Mouse (Mus musculus): Measurements from ENCODE around the gene Kctd10. TPM values are rescaled to one million over a fixed set of nuclear protein-coding genes. Genes with fewer than 3 reads are reported as not detected.
A peak's percentile ranks its signal among the peaks of the same experiment; 100 is the strongest.

Kctd10 gene
- polyA plus RNA-seq, 1 experiment from 2014 or later, result 81.3 TPM

DNA sequence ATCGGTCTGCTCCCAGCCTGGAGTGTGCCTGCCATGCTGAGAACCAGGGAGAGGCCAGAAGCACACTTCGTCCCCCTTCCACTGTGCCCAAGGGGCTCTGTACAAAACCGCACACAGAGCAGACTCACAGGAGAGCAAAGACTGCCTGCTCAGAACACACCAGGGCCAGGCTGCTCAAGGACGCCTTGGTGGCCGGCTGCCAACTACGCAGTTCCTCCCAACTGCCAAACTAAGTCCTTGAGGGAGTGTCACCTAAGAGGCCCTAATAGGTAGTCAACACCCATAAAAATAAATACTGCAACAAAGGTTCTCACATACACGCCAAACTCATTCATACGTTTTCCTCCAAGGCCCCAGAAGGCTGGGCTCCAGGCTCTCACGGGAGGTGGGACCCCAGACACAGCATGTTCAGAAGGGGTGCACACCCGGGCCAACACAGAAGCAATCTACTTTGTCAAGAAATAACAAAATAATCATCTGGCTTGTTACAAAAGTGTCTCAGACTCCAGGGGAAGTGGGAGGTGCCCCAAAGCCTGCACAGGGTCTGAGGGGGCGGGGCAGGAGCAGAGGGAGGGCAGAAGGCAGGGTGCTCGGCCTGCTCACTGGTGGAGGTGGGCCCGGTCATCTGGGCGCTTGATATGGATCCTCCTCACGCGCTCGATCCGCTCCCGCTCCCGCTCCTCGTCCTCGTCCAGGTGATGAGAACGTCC lies 15.1 kb downstream of the Kctd10 start:
- Histone ChIP-seq H3K36me3 (ENCODE audit: poor library complexity, severe bottlenecking) (peaks cover 98% of the 10 kb centered on the region), H3K27ac (no peak overlapping the region), H3K4me1 (no peaks in the 10 kb centered on the region), H3K27me3 (no peaks in the 10 kb centered on the region), H3K9ac (no peak overlapping the region), H3K4me2 (no peak overlapping the region), H3K4me3 (no peak overlapping the region), H3K9me3 (replicated peaks) (no peaks in the 10 kb centered on the region)
- ATAC-seq, result no peak
- WGBS, result 91% methylated on average over 23 of the region's 23 CpGs

DNA sequence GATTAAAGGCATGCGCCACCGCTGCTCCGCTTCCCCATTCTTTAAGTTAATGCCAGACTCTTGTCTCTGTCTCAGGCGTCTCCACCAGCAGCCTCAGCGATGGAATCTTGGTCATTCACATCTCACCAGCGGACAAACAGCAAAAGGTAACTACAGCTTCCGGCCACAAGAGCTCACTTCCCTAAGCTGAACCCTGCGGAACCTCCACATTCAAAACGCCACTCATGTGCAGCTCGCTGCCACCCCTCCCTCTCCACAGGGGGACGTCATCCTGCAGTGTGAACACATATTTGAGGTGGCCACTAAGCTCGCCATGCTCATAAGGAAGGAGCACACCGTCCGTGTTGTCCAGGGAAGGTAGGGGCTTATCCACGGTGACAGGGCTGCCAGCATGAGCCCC lies 19.3 kb downstream of the Kctd10 start:
- 85% methylated on average over 15 of the region's 15 CpGs for WGBS
- peaks cover 57% of the 10 kb centered on the region for H3K36me3 ChIP-seq (ENCODE audit: poor library complexity, severe bottlenecking)
- no peak overlapping the region for H3K4me2 ChIP-seq

DNA sequence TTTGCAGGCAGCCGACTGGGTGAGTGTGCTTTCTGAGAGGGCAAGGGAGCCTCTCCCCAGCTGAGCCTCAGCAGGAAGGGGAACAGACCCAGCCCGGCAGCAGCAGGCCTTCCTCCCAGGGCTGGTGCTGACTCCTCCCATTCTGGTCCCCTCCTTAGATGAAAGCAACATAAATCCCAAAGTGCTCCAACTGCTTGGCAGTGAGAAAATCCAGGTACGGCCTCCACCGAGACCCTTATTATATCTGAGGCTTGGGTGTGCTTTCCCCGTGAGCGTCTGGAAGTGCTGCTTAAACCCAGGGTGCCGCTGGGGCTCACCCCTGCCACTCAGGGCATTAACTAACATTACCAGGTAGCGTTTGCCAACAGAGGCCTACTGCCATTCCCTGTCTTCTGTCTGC lies 20.7 kb downstream of the Kctd10 start:
- Histone ChIP-seq H3K9me3 (replicated peaks) (no peaks in the 10 kb centered on the region), H3K4me3 (no peak overlapping the region), H3K27ac (no peak overlapping the region), H3K9ac (no peak overlapping the region), H3K4me2 (no peak overlapping the region), H3K4me1 (peaks cover 21% of the 10 kb centered on the region), H3K36me3 (ENCODE audit: poor library complexity, severe bottlenecking) (peaks cover 44% of the 10 kb centered on the region), H3K27me3 (no peaks in the 10 kb centered on the region)
- ATAC-seq, result no peak
- WGBS, result 77% methylated on average over 8 of the region's 8 CpGs

More for the DNA sequence above, 19.3 kb downstream of the Kctd10 start:
- H3K27ac ChIP-seq, result no peak overlapping the region
- no peaks in the 10 kb centered on the region for H3K9me3 ChIP-seq (replicated peaks)
- H3K4me1 ChIP-seq, result peaks cover 21% of the 10 kb centered on the region
- H3K27me3 ChIP-seq, result no peaks in the 10 kb centered on the region
- H3K4me3 ChIP-seq, result no peak overlapping the region
- H3K9ac ChIP-seq, result no peak overlapping the region
- ATAC-seq, result no peak

DNA sequence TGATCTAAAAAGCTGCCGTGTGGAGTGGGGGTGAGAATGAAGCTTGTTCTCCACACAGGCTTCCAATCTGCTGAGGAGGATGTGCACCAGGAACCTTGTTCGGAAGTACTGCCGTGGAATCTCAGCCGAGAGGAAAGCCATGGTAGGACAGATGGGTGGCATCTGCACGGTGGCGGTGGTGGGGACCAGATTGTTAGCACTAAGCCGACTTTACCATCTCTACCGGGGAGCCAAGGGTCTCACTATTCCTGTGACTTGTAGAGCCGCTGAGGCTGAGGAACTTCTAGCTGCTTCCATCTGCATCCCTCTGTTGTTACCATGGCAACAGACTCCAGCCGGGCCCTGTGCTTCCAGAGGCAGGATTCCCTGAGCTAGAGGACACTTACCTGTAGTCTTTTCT lies 21.5 kb downstream of the Kctd10 start:
- no peaks in the 10 kb centered on the region for H3K9me3 ChIP-seq (replicated peaks)
- no peak overlapping the region for H3K4me2 ChIP-seq
- 0 out of 2 replicates have a peak, but pooled peaks have one; percentile 28 for ATAC-seq
- H3K4me3 ChIP-seq, result no peak overlapping the region
- peaks cover 36% of the 10 kb centered on the region for H3K36me3 ChIP-seq (ENCODE audit: poor library complexity, severe bottlenecking)
- H3K4me1 ChIP-seq, result peaks cover 21% of the 10 kb centered on the region
- no peak overlapping the region for H3K27ac ChIP-seq
- 58% methylated on average over 10 of the region's 10 CpGs for WGBS
- no peaks in the 10 kb centered on the region for H3K27me3 ChIP-seq
- H3K9ac ChIP-seq, result no peak overlapping the region

DNA sequence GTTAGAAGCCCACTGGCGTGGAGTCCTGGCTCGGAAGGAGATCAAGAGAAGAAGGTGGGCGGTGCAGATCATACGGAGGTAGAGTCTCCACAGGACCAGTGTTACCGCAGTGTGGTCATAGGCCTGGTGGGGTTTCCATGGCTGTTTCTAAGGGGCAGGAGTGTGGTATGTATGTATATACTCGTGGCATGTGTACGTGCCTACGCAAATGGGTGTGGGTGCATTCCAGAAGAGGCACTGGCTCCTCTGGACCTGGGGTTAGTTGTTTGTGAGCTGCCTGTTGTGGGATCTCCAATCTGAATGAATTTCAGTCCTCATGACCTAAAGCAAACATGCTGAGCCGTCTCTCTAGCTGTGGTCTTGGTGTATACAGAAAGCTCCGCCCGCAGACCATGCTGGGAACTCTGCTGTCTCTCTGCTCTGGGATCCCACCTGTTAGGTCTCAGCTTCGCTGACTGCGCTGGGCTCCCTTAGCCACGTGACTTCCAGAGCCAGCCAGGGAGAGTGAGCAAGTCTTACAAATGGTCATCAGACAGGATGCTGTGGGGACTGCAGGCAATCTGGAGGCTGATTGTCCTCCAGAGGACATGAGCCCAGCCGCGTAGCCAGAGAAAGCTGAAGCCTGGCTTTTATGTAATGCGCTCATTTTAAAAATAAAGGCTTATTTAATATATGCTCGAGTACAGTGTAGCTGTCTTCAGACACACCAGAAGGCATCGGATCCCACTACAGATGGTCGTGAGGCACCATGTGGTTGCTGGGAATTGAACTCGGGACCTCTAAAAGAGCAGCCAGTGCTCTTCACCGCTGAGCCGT lies 23.2 kb downstream of the Kctd10 start:
- Histone ChIP-seq H3K4me3 (no peak overlapping the region), H3K4me1 (peaks cover 21% of the 10 kb centered on the region), H3K27me3 (no peaks in the 10 kb centered on the region), H3K9me3 (replicated peaks) (no peaks in the 10 kb centered on the region), H3K4me2 (peak overlapping the region; percentile 14; the same call in 1 of the 2 replicates), H3K27ac (no peak overlapping the region; the same call in 1 of the 2 replicates), H3K36me3 (ENCODE audit: poor library complexity, severe bottlenecking) (peaks cover 19% of the 10 kb centered on the region), H3K9ac (peak overlapping the region; percentile 40; the same call in 1 of the 2 replicates)
- ATAC-seq, result peak; percentile 46
- WGBS, result 61% methylated on average over 23 of the region's 23 CpGs

DNA sequence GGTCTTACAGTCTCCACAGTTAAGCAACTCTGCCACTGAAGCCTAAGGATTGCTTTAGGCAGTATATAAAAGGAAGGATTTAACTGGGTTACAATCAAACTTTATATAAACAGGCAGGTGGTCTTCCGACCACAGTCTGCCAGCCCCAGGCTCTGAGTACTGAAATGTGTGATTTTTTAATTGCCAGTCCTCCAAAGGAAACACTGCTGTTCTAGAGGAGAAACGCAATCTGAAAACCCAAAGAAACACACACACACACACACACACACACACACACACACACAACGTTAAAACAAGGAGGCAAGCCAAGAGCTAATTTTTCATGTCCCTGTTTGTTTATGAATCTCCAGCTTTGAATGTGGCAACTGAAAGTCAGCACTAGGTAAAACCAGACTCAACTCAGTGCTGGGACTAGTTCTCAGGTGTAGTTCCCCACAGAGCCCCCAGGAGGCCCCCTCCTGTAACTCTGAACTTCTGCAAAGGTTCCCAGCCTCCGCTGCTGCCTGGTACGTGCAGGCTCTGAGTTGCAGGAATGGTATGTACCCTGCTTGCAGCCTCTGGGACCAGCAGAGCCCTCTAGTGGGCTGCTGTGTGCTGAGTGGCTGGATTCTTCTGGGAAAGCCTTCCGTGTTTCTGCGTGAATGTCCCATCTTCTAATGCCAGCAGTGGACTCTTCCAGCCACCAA lies 23.9 kb downstream of the Kctd10 start:
- 20% methylated on average over 7 of the region's 7 CpGs for WGBS
- H3K27ac ChIP-seq, result no peak overlapping the region; the same call in 1 of the 2 replicates
- H3K27me3 ChIP-seq, result no peaks in the 10 kb centered on the region
- H3K4me3 ChIP-seq, result no peak overlapping the region
- peak overlapping the region; percentile 40; the same call in 1 of the 2 replicates for H3K9ac ChIP-seq
- H3K9me3 ChIP-seq (replicated peaks), result no peaks in the 10 kb centered on the region
- H3K36me3 ChIP-seq (ENCODE audit: poor library complexity, severe bottlenecking), result peaks cover 13% of the 10 kb centered on the region; the same call in 1 of the 2 replicates
- peaks cover 21% of the 10 kb centered on the region for H3K4me1 ChIP-seq
- ATAC-seq, result no peak; the same call in none of the 2 replicates
- peak overlapping the region; percentile 14; the same call in 1 of the 2 replicates for H3K4me2 ChIP-seq

DNA sequence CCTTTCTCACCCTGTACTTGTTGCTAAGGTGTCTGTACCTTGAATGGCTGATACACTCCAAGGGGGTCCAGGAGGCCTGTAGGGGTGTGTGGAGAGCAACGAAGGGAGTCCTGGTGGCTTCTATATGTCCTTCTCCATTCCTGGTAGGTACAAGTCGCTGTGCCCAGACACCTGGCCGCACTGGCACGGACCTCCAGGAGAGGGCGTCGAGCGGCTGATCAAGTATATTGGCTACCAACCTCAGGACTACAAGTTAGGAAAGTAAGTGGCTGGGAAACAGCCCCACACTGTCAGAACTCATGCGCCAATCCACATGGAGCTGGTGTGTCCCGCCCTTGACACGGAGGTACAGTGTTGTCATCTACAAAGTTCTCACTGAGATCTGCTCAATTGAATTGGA lies 28.8 kb downstream of the Kctd10 start:
- no peak overlapping the region for H3K4me2 ChIP-seq
- ATAC-seq, result no peak
- no peaks in the 10 kb centered on the region for H3K36me3 ChIP-seq (ENCODE audit: poor library complexity, severe bottlenecking)
- 0 out of 2 replicates have a peak, but pooled peaks cover 4% of the 10 kb centered on the region for H3K27me3 ChIP-seq
- H3K4me3 ChIP-seq, result no peak overlapping the region
- no peak overlapping the region for H3K9ac ChIP-seq
- H3K4me1 ChIP-seq, result peaks cover 1% of the 10 kb centered on the region; the same call in 1 of the 2 replicates
- H3K27ac ChIP-seq, result no peak overlapping the region
- H3K9me3 ChIP-seq (replicated peaks), result no peaks in the 10 kb centered on the region
- WGBS, result 72% methylated on average over 10 of the region's 10 CpGs

DNA sequence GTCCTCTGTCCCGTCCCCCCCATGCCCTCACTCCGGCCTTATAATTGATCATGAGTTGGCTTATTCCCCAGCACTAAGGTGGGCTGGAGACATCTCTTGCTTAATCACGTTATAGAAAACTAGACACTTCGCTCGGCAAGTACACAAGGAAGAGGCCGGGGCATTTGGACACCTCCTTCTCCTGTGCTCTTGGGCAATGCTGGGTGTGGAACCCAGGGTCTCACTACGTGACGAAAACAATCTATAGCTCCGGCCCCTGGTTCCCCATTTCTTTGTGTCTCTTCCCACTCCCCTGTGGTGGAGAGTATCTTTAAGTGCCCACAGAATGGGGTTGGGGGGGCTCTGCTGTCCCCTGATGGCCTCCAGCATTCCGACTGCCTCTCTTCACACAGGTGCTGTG lies 33.3 kb downstream of the Kctd10 start:
- Histone ChIP-seq H3K27ac (no peak overlapping the region), H3K4me1 (no peaks in the 10 kb centered on the region), H3K9me3 (replicated peaks) (no peaks in the 10 kb centered on the region), H3K4me2 (no peak overlapping the region), H3K36me3 (ENCODE audit: poor library complexity, severe bottlenecking) (no peaks in the 10 kb centered on the region), H3K4me3 (no peak overlapping the region), H3K27me3 (0 out of 2 replicates have a peak, but pooled peaks cover 4% of the 10 kb centered on the region), H3K9ac (no peak overlapping the region)
- 80% methylated on average over 10 of the region's 10 CpGs for WGBS
- ATAC-seq, result no peak

DNA sequence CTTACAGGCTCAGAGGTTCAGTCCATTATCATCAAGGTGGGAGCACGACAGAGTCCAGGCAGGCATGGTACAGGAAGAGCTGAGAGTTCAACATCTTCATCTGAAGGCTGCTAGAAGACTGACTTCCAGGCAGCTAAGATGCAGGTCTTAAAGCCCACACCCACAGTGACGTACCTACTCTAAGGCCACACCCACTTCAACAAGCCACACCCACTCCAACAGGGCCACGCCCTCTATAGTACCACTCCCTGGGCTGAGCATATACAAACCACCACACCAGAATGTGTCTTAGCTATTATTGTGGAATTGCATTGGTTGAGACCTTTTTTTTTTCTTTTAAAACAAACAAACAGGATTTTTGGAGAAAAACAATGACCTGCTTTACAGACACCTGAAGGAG lies 34.8 kb downstream of the Kctd10 start:
- Histone ChIP-seq H3K9me3 (replicated peaks) (no peaks in the 10 kb centered on the region), H3K9ac (no peak overlapping the region), H3K4me1 (no peaks in the 10 kb centered on the region), H3K36me3 (ENCODE audit: poor library complexity, severe bottlenecking) (no peaks in the 10 kb centered on the region), H3K27me3 (peaks cover 7% of the 10 kb centered on the region; the same call in 1 of the 2 replicates), H3K27ac (no peak overlapping the region), H3K4me2 (no peak overlapping the region), H3K4me3 (no peak overlapping the region)
- WGBS, result 67% methylated on average over 3 of the region's 3 CpGs
- ATAC-seq, result no peak

DNA sequence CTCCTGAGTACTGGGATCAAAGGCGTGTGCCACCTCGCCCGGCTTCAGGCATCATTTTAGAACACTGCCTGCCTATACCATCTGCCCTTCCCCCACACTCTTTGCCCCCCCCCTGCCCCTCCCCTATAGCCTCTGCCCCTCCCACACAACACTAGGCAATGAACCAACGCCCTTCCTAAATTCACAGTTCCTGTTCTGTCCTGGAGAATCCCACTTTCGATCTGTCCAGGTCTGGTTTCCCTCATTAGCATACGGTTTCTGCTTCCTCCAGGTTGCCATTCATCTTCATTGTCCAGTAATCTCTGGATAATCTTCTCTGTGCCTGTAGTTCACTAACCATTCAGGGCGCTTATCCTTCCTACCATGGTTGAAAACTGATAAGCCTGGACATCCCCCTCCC lies 36.7 kb downstream of the Kctd10 start:
- H3K4me3 ChIP-seq, result no peak overlapping the region
- H3K4me1 ChIP-seq, result no peaks in the 10 kb centered on the region
- H3K27ac ChIP-seq, result no peak overlapping the region
- no peak for ATAC-seq
- no peaks in the 10 kb centered on the region for H3K9me3 ChIP-seq (replicated peaks)
- H3K36me3 ChIP-seq (ENCODE audit: poor library complexity, severe bottlenecking), result no peaks in the 10 kb centered on the region
- H3K4me2 ChIP-seq, result no peak overlapping the region
- 88% methylated on average over 7 of the region's 7 CpGs for WGBS
- H3K27me3 ChIP-seq, result peaks cover 3% of the 10 kb centered on the region; the same call in 1 of the 2 replicates
- H3K9ac ChIP-seq, result no peak overlapping the region

DNA sequence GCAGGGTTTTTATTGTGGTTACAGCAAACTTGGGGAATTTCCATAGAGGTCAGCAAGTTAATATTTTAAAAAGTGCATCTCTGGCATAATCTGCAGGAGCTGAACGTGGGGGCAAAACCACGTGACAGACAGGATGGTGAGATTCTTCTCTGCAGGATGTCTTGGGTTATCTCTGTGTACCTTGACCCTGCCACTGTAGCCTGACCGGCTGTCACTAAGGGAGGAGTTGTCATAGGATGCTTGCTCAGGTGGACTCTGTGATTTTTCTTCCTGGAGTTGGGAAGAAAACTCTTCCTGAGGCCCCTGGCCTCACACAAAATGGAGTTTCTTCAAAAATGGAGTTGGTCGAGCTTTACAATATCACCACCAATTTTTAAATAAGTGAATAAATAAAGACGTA lies 37.3 kb downstream of the Kctd10 start:
- ATAC-seq, result no peak
- H3K27ac ChIP-seq, result no peak overlapping the region
- H3K36me3 ChIP-seq (ENCODE audit: poor library complexity, severe bottlenecking), result no peaks in the 10 kb centered on the region
- H3K27me3 ChIP-seq, result peaks cover 3% of the 10 kb centered on the region; the same call in 1 of the 2 replicates
- WGBS, result 85% methylated on average over 5 of the region's 5 CpGs
- H3K4me2 ChIP-seq, result no peak overlapping the region
- no peaks in the 10 kb centered on the region for H3K4me1 ChIP-seq
- H3K4me3 ChIP-seq, result no peak overlapping the region
- no peaks in the 10 kb centered on the region for H3K9me3 ChIP-seq (replicated peaks)
- H3K9ac ChIP-seq, result no peak overlapping the region

Measured in forebrain, embryonic 13.5 days (tissue).